Mouse (Mus musculus) heart, adult 2 months (tissue): ENCODE measurements around the gene Hoxa4. TPM values are rescaled to one million over a fixed set of nuclear protein-coding genes. Genes with fewer than 3 reads are reported as not detected.

Experiments
- DNase-seq, 2 experiments: peaks; one replicate each; pipeline ENCODE4 v3.0.0; 2021
- H3K27ac ChIP-seq: fragments of 200-600 bp; 2 replicates; pipeline ENCODE4 v1.8.1; 2022
- H3K27me3 ChIP-seq: fragments of 200-500 bp; 2 replicates; pipeline ENCODE4 v1.6.1; 2012; ENCODE audit warnings: mild to moderate bottlenecking, low read length, inconsistent platforms, mixed read lengths; ENCODE audit not compliant: control insufficient read depth, insufficient read depth
- H3K36me3 ChIP-seq: fragments of 200-500 bp; 2 replicates; pipeline ENCODE4 v1.6.1; 2012; ENCODE audit warnings: low read length, inconsistent platforms; ENCODE audit not compliant: control insufficient read depth, insufficient read depth
- H3K4me1 ChIP-seq: fragments of 200-500 bp; 2 replicates; pipeline ENCODE4 v1.6.1; 2011; ENCODE audit warnings: low read length; ENCODE audit not compliant: control insufficient read depth, insufficient read depth
- H3K4me3 ChIP-seq: fragments of 200-600 bp; 2 replicates; pipeline ENCODE4 v1.8.1; 2022
- H3K79me2 ChIP-seq: fragments of 200-500 bp; replicated peaks from 2 replicates; pipeline ENCODE4 v1.6.1; 2012; ENCODE audit warnings: mild to moderate bottlenecking, inconsistent platforms, low read length, moderate library complexity, mixed read lengths; ENCODE audit not compliant: control insufficient read depth, insufficient read depth
- H3K9ac ChIP-seq: fragments of 200-500 bp; 2 replicates; pipeline ENCODE4 v1.6.1; 2012; ENCODE audit warnings: low read depth, mild to moderate bottlenecking, control low read depth, inconsistent platforms, low read length, mixed read lengths
- CTCF ChIP-seq: fragments of 200-600 bp; IDR thresholded peaks from 2 replicates; pipeline ENCODE4 v1.8.1; 2022; ENCODE audit warnings: antibody characterized with exemption, mild to moderate bottlenecking, moderate library complexity
- EP300 ChIP-seq: fragments of 200-500 bp; IDR thresholded peaks from 2 replicates; pipeline ENCODE4 v1.6.1; 2011; ENCODE audit warnings: low read depth, low read length, control low read depth; ENCODE audit not compliant: insufficient read depth
- POLR2A ChIP-seq: fragments of 200-500 bp; IDR thresholded peaks from 2 replicates; pipeline ENCODE4 v1.6.1; 2011; ENCODE audit warnings: mild to moderate bottlenecking, low read depth, low read length, control low read depth; ENCODE audit not compliant: insufficient read depth
- WGBS: fragments of 180-500 bp; shearing (Covaris S2); methylation state at CpG from one replicate; pipeline ENCODE4 v1.1.7; 2018; 5-methylcytosine and 5-hydroxymethylcytosine counted together
- intact Hi-C: fragments of 180-260 bp; cut with DNase I; formaldehyde crosslinking; loops from one replicate; pipeline ENCODE4 v1.15.1; 2025
- microRNA-seq, 2 experiments: library from miRNA; unstranded; fragments of <30 nt; microRNA quantifications; one replicate each; pipeline ENCODE4 v1.2.0; 2021
- polyA plus RNA-seq: library from polyadenylated mRNA; depleted of rRNA; stranded (reverse); fragments of >200 nt; gene quantifications from 2 replicates; pipeline ENCODE4 v1.2.3, GENCODE M21; 2012; rRNA removed
- total RNA-seq, 2 experiments: library from RNA; stranded (reverse); gene quantifications; 2 replicates each; pipeline ENCODE4 v1.2.3; 2021

Hoxa4 gene
- total and polyA plus RNA-seq, 3 experiments, result 0.14 to 0.84 (median 0.34) TPM

DNA sequence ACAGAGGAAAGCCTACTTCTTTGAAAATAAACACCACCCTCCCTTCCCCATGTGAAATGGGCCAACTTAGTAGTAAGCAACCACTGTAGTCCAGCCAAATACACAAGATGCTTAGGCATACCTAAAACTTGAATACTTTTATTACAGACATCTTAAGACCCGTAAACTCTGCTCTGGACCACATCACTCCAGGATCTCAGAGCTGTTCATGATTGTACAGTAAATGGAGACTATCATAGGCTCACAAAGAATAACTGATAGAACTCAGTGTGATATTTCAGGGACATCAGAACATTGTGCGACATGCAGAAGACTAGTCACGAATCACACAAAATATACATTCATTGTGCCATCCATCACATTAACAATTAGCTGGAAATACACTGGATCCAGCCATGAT, 36.1 kb downstream of the Hoxa4 start:
- no peak for DNase-seq
- intact Hi-C loops, result loop anchor here (5.0 kb wide), 1 partner anchor 68 kb away; no protein-coding TSS in a partner anchor
- TF ChIP-seq POLR2A, result no peak
- no peak for TF ChIP-seq EP300
- no peak for TF ChIP-seq CTCF
- Histone ChIP-seq H3K4me1 (no peaks in the 10 kb centered on the region), H3K27me3 (peaks cover 6% of the 10 kb centered on the region; the same call in 1 of the 2 replicates), H3K27ac (no peak overlapping the region), H3K79me2 (no peaks in the 10 kb centered on the region), H3K9ac (no peak overlapping the region), H3K36me3 (no peaks in the 10 kb centered on the region), H3K4me3 (no peak overlapping the region)
- 71% methylated on average over 3 of the region's 3 CpGs for WGBS

DNA sequence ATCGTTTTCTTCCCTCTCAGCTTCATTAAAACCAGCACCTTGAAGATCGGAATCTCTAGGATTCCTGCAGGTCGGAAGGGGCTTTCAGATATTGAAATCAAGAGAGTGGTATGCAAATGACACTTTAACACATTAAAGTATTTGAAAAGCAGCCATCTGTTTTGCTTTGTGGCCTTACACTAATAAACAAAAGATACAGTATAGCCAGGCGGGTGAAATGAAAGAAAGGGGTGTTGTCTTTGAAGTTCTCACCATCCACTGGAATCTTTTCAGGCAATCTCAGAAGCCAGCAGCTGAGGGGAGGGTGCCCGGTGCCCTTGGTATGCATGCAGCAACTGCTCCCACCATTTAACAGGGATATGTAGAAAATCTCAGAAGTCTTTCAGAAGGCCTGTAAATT, 37.5 kb downstream of the Hoxa4 start:
- H3K4me3 ChIP-seq, result no peak overlapping the region
- H3K9ac ChIP-seq, result no peak overlapping the region
- H3K27me3 ChIP-seq, result peaks cover 9% of the 10 kb centered on the region
- TF ChIP-seq POLR2A (no peak), EP300 (no peak), CTCF (no peak)
- H3K27ac ChIP-seq, result no peak overlapping the region
- no peaks in the 10 kb centered on the region for H3K36me3 ChIP-seq
- intact Hi-C loops, result no loop called here
- DNase-seq, result no peak
- H3K79me2 ChIP-seq, result no peaks in the 10 kb centered on the region
- no peaks in the 10 kb centered on the region for H3K4me1 ChIP-seq
- WGBS, result 44% methylated on average over 5 of the region's 5 CpGs

DNA sequence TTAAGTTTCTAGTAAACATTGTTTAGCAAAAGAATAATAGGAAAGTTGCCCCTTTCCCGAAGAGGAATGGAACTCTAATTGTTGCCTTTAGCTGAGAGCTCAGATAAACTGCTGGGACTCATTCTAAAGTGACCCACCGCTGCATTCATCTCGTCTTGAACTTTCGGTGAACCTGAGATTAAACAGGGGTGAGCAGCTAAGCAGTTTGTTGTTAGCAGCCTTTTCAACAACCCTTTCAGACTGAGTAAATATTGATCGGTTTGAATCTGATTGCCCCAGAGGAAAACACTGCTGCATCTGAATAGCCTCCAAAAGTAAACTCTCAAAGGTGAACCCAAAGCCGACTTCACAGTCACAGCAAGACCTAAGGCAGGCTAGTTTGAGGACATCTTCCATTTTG, 38.3 kb downstream of the Hoxa4 start:
- H3K27me3 ChIP-seq, result peaks cover 7% of the 10 kb centered on the region

DNA sequence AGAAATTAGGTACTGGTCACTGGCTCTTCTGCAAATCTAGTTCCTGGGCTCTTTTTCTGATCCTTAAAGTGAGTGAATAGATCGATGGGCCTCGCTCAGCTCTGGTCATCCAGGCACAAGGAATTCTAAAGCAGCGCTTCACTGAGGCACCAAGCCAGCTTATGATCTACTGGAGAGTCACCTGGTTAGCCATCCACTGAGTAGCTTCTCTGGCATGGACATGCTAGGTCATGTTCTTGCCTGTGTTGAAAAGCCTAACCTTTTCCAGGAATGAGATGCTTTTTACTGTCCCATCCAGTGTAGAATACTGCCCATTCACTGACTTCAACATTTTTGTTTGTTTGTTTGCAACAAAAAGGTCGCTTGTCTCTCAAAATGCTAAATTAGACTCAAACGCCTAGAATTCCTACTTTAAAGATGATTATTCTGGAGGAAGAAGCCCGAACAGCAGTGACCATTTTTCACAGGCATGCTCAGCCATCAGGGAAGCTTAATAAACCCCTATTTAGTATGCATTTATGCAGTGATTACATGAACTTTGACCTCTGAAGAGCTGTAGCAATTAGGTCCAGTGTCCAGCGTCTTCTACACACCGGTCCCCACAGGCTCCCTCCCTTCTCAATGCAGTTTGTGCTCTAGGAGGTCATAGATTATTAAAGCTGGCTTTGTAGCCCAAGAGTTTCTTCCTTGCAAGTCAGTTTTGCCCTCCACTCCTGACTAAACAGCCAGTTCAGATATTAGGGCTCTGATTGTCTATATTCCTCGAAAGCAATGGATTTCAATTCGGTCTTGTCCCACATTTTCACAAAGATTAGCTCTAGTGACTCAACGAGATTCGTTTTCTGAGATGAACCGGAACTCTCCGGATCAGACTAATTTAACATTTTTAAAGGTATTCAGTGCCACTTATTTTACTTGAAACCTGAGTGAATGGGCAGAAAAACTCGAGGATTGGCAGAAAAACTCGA, 39.0 kb downstream of the Hoxa4 start:
- Histone ChIP-seq H3K79me2 (no peaks in the 10 kb centered on the region), H3K4me1 (no peaks in the 10 kb centered on the region), H3K27ac (no peak overlapping the region), H3K27me3 (peaks cover 5% of the 10 kb centered on the region), H3K36me3 (no peaks in the 10 kb centered on the region), H3K9ac (no peak overlapping the region), H3K4me3 (no peak overlapping the region)
- intact Hi-C loops, result no loop called here
- WGBS, result 26% methylated on average over 16 of the region's 16 CpGs
- DNase-seq, result no peak
- no peak for TF ChIP-seq POLR2A
- no peak for TF ChIP-seq CTCF
- TF ChIP-seq EP300, result no peak

More for the DNA sequence above, 38.3 kb downstream of the Hoxa4 start:
- Histone ChIP-seq H3K36me3 (no peaks in the 10 kb centered on the region), H3K4me3 (no peak overlapping the region), H3K27ac (no peak overlapping the region), H3K4me1 (no peaks in the 10 kb centered on the region), H3K79me2 (no peaks in the 10 kb centered on the region), H3K9ac (no peak overlapping the region)
- intact Hi-C loops, result no loop called here
- TF ChIP-seq CTCF (no peak), EP300 (no peak), POLR2A (no peak)
- WGBS, result 16% methylated on average over 6 of the region's 6 CpGs
- no peak for DNase-seq

DNA sequence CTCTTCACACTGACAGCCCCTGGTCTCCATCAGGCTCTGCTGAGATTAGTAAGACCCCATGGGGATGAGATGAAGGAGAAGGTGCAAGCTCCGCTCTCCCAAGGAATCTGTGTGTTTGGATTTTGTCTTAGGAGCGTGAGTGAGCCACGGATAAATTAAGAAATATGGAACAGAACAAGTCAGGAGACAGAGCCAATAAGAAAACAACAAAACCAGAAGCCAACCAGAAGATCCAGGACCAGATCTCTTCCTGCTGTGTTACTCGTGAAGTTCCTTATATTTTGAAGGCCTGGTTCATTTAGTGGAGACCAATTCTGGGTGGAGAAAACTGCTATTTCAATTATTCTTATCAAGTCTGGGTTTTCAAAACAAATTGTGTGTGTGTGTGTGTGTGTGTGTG, 40.0 kb downstream of the Hoxa4 start:
- Histone ChIP-seq H3K9ac (no peak overlapping the region), H3K4me1 (no peaks in the 10 kb centered on the region), H3K36me3 (no peaks in the 10 kb centered on the region), H3K27me3 (peaks cover 7% of the 10 kb centered on the region), H3K4me3 (no peak overlapping the region), H3K79me2 (no peaks in the 10 kb centered on the region), H3K27ac (no peak overlapping the region)
- TF ChIP-seq CTCF, result no peak
- TF ChIP-seq POLR2A, result no peak
- TF ChIP-seq EP300, result no peak
- intact Hi-C loops, result no loop called here
- no peak for DNase-seq
- WGBS, result 37% methylated on average over 4 of the region's 4 CpGs

DNA sequence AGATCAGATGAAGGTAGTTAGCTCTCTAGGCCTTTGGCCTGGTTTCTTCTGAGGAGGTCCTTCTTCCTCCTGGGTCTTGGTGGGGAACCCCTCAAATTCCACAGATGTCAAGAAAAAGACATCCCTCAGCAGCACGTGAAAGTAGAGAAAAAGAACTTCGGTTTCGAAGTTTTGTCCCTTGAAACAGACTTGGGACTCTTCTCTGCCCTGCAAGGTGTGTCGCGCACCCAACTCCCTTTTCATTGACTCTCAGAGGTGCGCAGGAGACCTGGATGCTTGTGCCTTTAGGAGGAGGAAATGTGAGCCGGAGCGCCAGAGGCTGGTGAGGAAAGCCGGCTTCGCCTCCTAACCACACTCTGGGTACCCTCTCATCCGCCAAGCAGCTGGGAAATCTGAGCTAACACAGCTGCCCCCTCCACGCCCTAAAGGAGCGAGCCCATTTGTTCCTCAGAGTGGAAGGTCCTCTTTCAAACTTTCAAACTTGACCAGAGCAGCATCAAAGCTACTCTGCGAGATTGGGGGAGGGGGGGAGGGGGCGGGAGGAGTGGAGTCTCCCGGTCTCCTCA, 41.1 kb downstream of the Hoxa4 start:
- no peak for DNase-seq
- WGBS, result 14% methylated on average over 16 of the region's 16 CpGs
- H3K27ac ChIP-seq, result no peak overlapping the region
- no peak overlapping the region for H3K4me3 ChIP-seq
- H3K27me3 ChIP-seq, result peaks cover 7% of the 10 kb centered on the region
- H3K4me1 ChIP-seq, result no peaks in the 10 kb centered on the region
- TF ChIP-seq EP300 (no peak), POLR2A (no peak), CTCF (no peak)
- H3K79me2 ChIP-seq, result no peaks in the 10 kb centered on the region
- H3K9ac ChIP-seq, result no peak overlapping the region
- no peaks in the 10 kb centered on the region for H3K36me3 ChIP-seq
- intact Hi-C loops, result no loop called here

Small RNA genes lying within 50 kb of the gene (microRNA-seq; reads per million reads assigned to microRNA genes)
- gene Mir196b, result 183 to 526 reads per million in 2 experiments

Other genes with a start within 250 kb of the Hoxa4 start
- gene Skap2, start 179.2 kb downstream of the Hoxa4 start, total RNA-seq, result 1 to 10 TPM; 8.6 to 8.9 TPM
- 5.0 and 6.7 TPM in 2 replicates for gene Skap2, start 179.2 kb downstream of the Hoxa4 start, polyA plus RNA-seq
- under 1 TPM in 1 of 2 experiments, not detected in 1; 0.20 TPM for gene Hoxa1, start 33.4 kb downstream of the Hoxa4 start, total RNA-seq
- 0.32 and 0.43 TPM in 2 replicates for gene Hoxa1, start 33.4 kb downstream of the Hoxa4 start, polyA plus RNA-seq
- gene Hoxa2, start 26.9 kb downstream of the Hoxa4 start, total RNA-seq, result under 1 TPM; 0.11 to 0.21 TPM
- 0.84 TPM in 1 of 2 replicates, not detected in the other for gene Hoxa2, start 26.9 kb downstream of the Hoxa4 start, polyA plus RNA-seq
- not detected for gene 5730596B20Rik, start 14.3 kb downstream of the Hoxa4 start, total RNA-seq
- not detected in 2 replicates for gene 5730596B20Rik, start 14.3 kb downstream of the Hoxa4 start, polyA plus RNA-seq
- under 1 TPM; 0.26 to 0.45 TPM for gene Hoxa5, start 12.8 kb upstream of the Hoxa4 start, total RNA-seq
- gene Hoxa5, start 12.8 kb upstream of the Hoxa4 start, polyA plus RNA-seq, result 0.94 and 0.96 TPM in 2 replicates
- not detected for gene Hoxa6, start 17.0 kb upstream of the Hoxa4 start, total RNA-seq
- gene Hoxa6, start 17.0 kb upstream of the Hoxa4 start, polyA plus RNA-seq, result not detected in 2 replicates
- gene Hoxa3, start 21.6 kb upstream of the Hoxa4 start, total RNA-seq, result under 1 TPM; 0.55 to 0.76 TPM
- gene Hoxa3, start 21.6 kb upstream of the Hoxa4 start, polyA plus RNA-seq, result 0.53 and 1.3 TPM in 2 replicates
- gene Gm28308, start 21.6 kb upstream of the Hoxa4 start, total RNA-seq, result not detected
- not detected in 2 replicates for gene Gm28308, start 21.6 kb upstream of the Hoxa4 start, polyA plus RNA-seq
- under 1 TPM; 0.25 to 0.50 TPM for gene Hoxa7, start 30.1 kb upstream of the Hoxa4 start, total RNA-seq
- 0.26 and 0.31 TPM in 2 replicates for gene Hoxa7, start 30.1 kb upstream of the Hoxa4 start, polyA plus RNA-seq
- gene Hoxa9, start 39.3 kb upstream of the Hoxa4 start, total RNA-seq, result not detected
- 0.04 and 0.06 TPM in 2 replicates for gene Hoxa9, start 39.3 kb upstream of the Hoxa4 start, polyA plus RNA-seq
- gene Hoxa10, start 49.1 kb upstream of the Hoxa4 start, total RNA-seq, result not detected
- not detected in 2 replicates for gene Hoxa10, start 49.1 kb upstream of the Hoxa4 start, polyA plus RNA-seq
- gene Hoxa11, start 54.1 kb upstream of the Hoxa4 start, total RNA-seq, result not detected
- not detected in 2 replicates for gene Hoxa11, start 54.1 kb upstream of the Hoxa4 start, polyA plus RNA-seq
- gene Hoxa13, start 69.1 kb upstream of the Hoxa4 start, total RNA-seq, result not detected
- gene Hoxa13, start 69.1 kb upstream of the Hoxa4 start, polyA plus RNA-seq, result not detected in 2 replicates
- gene Evx1, start 121.7 kb upstream of the Hoxa4 start, total RNA-seq, result not detected
- gene Evx1, start 121.7 kb upstream of the Hoxa4 start, polyA plus RNA-seq, result not detected in 2 replicates